Mouse (Mus musculus): ENCODE measurements around the gene Eva1a. TPM values are rescaled to one million over a fixed set of nuclear protein-coding genes. Genes with fewer than 3 reads are reported as not detected.

Eva1a gene
- total RNA-seq, 2 experiments from 2014 or later: 2.3 to 2.9 TPM

GRCm38 (mm10) chr6:82059896-82060295 lies 19.1 kb downstream of the Eva1a start:
- no peak for DNase-seq
- intact Hi-C loops (cut with DNase I): no loop called here

GRCm38 (mm10) chr6:82065230-82065629 lies 24.4 kb downstream of the Eva1a start:
- DNase-seq: no peak
- intact Hi-C loops (cut with DNase I): no loop called here

- intact Hi-C loops (cut with DNase I): no loop called here
- DNase-seq: no peak
Observed at GRCm38 (mm10) chr6:82066515-82067081, 25.8 kb downstream of the Eva1a start.

GRCm38 (mm10) chr6:82070459-82070858 lies 29.6 kb downstream of the Eva1a start:
- intact Hi-C loops (cut with DNase I): no loop called here
- no peak for DNase-seq

GRCm38 (mm10) chr6:82073011-82073410 lies 32.2 kb downstream of the Eva1a start:
- no peak for DNase-seq
- intact Hi-C loops (cut with DNase I): no loop called here

GRCm38 (mm10) chr6:82073567-82073966 lies 32.7 kb downstream of the Eva1a start:
- DNase-seq: no peak
- intact Hi-C loops (cut with DNase I): no loop called here

GRCm38 (mm10) chr6:82076364-82076763 lies 35.5 kb downstream of the Eva1a start:
- intact Hi-C loops (cut with DNase I): no loop called here
- no peak for DNase-seq

- no peak for DNase-seq
- intact Hi-C loops (cut with DNase I): no loop called here
Observed at GRCm38 (mm10) chr6:82078875-82079274, 38.0 kb downstream of the Eva1a start.

- intact Hi-C loops (cut with DNase I): no loop called here
- DNase-seq: no peak
Observed at GRCm38 (mm10) chr6:82083655-82084054, 42.8 kb downstream of the Eva1a start.

GRCm38 (mm10) chr6:82084235-82084634 lies 43.4 kb downstream of the Eva1a start:
- DNase-seq: no peak
- intact Hi-C loops (cut with DNase I): no loop called here

- intact Hi-C loops (cut with DNase I): no loop called here
- DNase-seq: no peak
Observed at GRCm38 (mm10) chr6:82085313-82085908, 44.6 kb downstream of the Eva1a start.

- peak; percentile 10 for DNase-seq
- intact Hi-C loops (cut with DNase I): no loop called here
Observed at GRCm38 (mm10) chr6:82088133-82088532, 47.3 kb downstream of the Eva1a start.

- intact Hi-C loops (cut with DNase I): no loop called here
- no peak for DNase-seq
Observed at GRCm38 (mm10) chr6:82091773-82092172, 50.9 kb downstream of the Eva1a start.

- intact Hi-C loops (cut with DNase I): no loop called here
Observed at GRCm38 (mm10) chr6:82097705-82098104, 56.9 kb downstream of the Eva1a start.

GRCm38 (mm10) chr6:82098456-82098855 lies 57.6 kb downstream of the Eva1a start:
- no peak for DNase-seq
- intact Hi-C loops (cut with DNase I): no loop called here

More at GRCm38 (mm10) chr6:82097705-82098104, 56.9 kb downstream of the Eva1a start:
- no peak for DNase-seq

- intact Hi-C loops (cut with DNase I): no loop called here
- no peak for DNase-seq
Observed at GRCm38 (mm10) chr6:82110473-82110872, 69.6 kb downstream of the Eva1a start.

- DNase-seq: no peak
- intact Hi-C loops (cut with DNase I): no loop called here
Observed at GRCm38 (mm10) chr6:82111111-82111510, 70.3 kb downstream of the Eva1a start.

GRCm38 (mm10) chr6:82111540-82111939 lies 70.7 kb downstream of the Eva1a start:
- intact Hi-C loops (cut with DNase I): no loop called here
- DNase-seq: no peak

GRCm38 (mm10) chr6:82112127-82113090 lies 71.6 kb downstream of the Eva1a start:
- intact Hi-C loops (cut with DNase I): no loop called here
- no peak for DNase-seq

GRCm38 (mm10) chr6:82115335-82115965 lies 74.6 kb downstream of the Eva1a start:
- intact Hi-C loops (cut with DNase I): no loop called here
- DNase-seq: no peak

GRCm38 (mm10) chr6:82116176-82116575 lies 75.3 kb downstream of the Eva1a start:
- DNase-seq: no peak
- intact Hi-C loops (cut with DNase I): no loop called here
